Mouse (Mus musculus): ENCODE measurements at regions not wholly inside any gene's neighbourhood (a gene's known extent, or its start where the extent isn't known, plus 50 kb on each side); places are given as distances from the start of the nearest gene placed in this dataset.

DNA sequence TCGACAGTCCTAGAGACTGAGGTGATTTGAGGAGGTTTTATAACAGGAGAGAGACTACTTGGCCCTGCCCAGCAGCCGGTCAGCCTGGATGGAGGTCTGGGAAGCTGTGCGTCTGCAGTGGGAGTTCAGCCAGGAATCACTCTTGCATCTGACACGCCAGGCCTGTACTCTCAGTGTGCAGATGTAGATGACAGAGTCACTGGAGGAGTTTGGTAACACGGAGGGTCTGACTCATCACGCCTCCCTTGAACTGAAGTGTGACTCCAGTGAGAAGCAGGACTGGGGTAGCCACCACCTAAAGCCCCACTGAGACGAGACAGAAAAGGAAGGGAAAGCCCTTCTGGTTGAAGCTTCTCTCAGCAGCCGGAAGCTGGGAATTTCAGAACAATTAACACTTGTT, 55.9 kb downstream of the C1ql2 start:
- DNase-seq (ENCODE audit: low spot score in 2 of 2), result peak in 1 of 2 experiments; percentile 2

DNA sequence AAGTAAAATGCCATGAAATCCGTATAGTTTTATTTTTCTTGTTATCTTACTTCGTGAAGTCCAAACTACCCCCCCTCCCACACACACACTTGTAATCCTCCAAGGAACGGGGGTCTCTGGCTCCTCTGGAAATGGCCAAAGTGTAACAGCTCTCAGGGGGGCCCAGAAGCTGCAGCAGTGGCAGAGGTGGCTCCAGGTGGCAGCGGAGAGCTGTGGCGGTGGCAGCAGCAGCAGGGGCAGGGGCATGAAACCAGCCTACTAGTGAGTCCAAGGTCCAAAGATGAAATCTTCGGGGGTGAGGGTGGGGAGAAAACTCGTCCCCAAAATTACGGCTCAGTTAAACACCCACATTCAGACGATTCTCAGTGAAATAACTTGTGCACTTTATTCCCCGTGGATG, 62.9 kb downstream of the C1ql2 start:
- no peak for DNase-seq (ENCODE audit: low spot score in 2 of 2)

DNA sequence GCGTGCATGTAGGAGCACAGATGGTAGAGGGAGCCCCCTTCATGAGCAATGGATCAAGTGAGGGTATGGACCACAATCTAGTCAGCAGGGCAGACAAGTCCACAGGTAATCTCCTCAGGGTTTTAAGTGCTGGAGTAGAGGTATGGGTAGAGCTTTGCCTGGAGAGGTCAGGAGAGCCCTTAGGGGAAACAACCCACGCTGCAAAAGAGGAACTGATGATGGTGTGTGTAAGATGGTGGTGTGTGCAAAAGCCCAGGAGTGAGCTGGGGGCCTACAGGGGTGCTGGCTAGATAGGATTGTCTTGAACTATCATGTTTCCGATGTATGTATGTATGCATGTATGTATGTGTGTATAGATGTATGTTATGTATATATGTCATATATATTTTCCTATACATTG, 75.6 kb downstream of the C1ql2 start:
- DNase-seq (ENCODE audit: low spot score in 2 of 2), result no peak
